Mouse (Mus musculus): ENCODE data around the gene Dbx1. TPM values are rescaled to one million over a fixed set of nuclear protein-coding genes. Genes with fewer than 3 reads are reported as not detected.

Dbx1 gene
- polyA plus RNA-seq, 1 experiment from 2014 or later: not detected

GRCm38 (mm10) chr7:49604965-49605795 is 31.5 kb downstream of the Dbx1 start:
- no peaks in the 10 kb centered on the region for H3K27me3 ChIP-seq (replicated peaks; ENCODE audit: control insufficient read depth, insufficient read depth, low read length)
- DNase-seq (ENCODE audit: low spot score): no peak
- no peaks in the 10 kb centered on the region; the same call in 1 of the 2 replicates for H3K36me3 ChIP-seq (ENCODE audit: control insufficient read depth, insufficient read depth, low read length)

DNA sequence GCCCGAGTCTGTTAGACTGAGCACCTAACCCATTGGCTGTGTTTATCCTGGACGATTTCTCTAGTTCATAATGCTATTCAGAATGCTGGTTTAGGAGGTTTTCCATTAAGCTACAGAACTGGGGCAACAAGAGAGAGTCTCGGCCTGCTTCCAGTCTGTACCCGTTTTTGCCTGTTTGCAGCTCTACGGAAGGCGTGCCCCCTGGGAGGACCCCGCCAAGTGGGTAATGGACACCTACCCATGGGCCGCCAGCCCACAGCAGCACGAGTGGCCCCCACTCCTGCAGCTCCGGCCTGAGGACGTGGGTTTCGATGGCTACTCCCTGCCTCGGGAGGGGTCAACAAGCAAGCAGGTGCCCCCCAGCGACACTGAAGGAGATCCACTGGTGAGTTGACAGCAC is 32.4 kb downstream of the Dbx1 start:
- no peak overlapping the region for H3K4me3 ChIP-seq (ENCODE audit: low read depth, low read length)
- ATAC-seq (replicated peaks; ENCODE audit: low FRiP score): no peak
- no peaks in the 10 kb centered on the region for H3K27me3 ChIP-seq (replicated peaks; ENCODE audit: control insufficient read depth, insufficient read depth, low read length)
- no peak overlapping the region for H3K9ac ChIP-seq (ENCODE audit: low read depth, low read length)
- 88% methylated on average over 14 of the region's 14 CpGs for WGBS
- no peak overlapping the region for H3K4me2 ChIP-seq
- DNase-seq (ENCODE audit: low spot score): no peak
- H3K36me3 ChIP-seq (ENCODE audit: control insufficient read depth, insufficient read depth, low read length): no peaks in the 10 kb centered on the region; the same call in 1 of the 2 replicates
- H3K4me1 ChIP-seq (replicated peaks; ENCODE audit: control insufficient read depth, insufficient read depth, low read length): no peaks in the 10 kb centered on the region
- no peaks in the 10 kb centered on the region for H3K9me3 ChIP-seq (ENCODE audit: control insufficient read depth, low read length)
- no peak overlapping the region for H3K27ac ChIP-seq (ENCODE audit: low read depth, low read length)

More at GRCm38 (mm10) chr7:49604965-49605795, 31.5 kb downstream of the Dbx1 start:
- Histone ChIP-seq H3K4me1 (replicated peaks; ENCODE audit: control insufficient read depth, insufficient read depth, low read length) (no peaks in the 10 kb centered on the region), H3K9ac (ENCODE audit: low read depth, low read length) (no peak overlapping the region), H3K27ac (ENCODE audit: low read depth, low read length) (no peak overlapping the region), H3K4me2 (no peak overlapping the region), H3K4me3 (ENCODE audit: low read depth, low read length) (no peak overlapping the region), H3K9me3 (ENCODE audit: control insufficient read depth, low read length) (no peaks in the 10 kb centered on the region)
- WGBS: 79% methylated on average over 15 of the region's 15 CpGs
- no peak for ATAC-seq (replicated peaks; ENCODE audit: low FRiP score)

- Histone ChIP-seq H3K4me1 (replicated peaks; ENCODE audit: control insufficient read depth, insufficient read depth, low read length) (no peaks in the 10 kb centered on the region), H3K27me3 (replicated peaks; ENCODE audit: control insufficient read depth, insufficient read depth, low read length) (no peaks in the 10 kb centered on the region), H3K4me3 (ENCODE audit: low read depth, low read length) (no peak overlapping the region), H3K36me3 (ENCODE audit: control insufficient read depth, insufficient read depth, low read length) (peaks cover 6% of the 10 kb centered on the region; the same call in 1 of the 2 replicates), H3K9ac (ENCODE audit: low read depth, low read length) (no peak overlapping the region), H3K27ac (ENCODE audit: low read depth, low read length) (no peak overlapping the region), H3K4me2 (no peak overlapping the region), H3K9me3 (ENCODE audit: control insufficient read depth, low read length) (no peaks in the 10 kb centered on the region)
- ATAC-seq (replicated peaks; ENCODE audit: low FRiP score) (no peak), DNase-seq (ENCODE audit: low spot score) (peak; percentile 47)
- WGBS: 35% methylated on average over 13 of the region's 13 CpGs
Observed at GRCm38 (mm10) chr7:49601191-49601975, 35.3 kb downstream of the Dbx1 start.

DNA sequence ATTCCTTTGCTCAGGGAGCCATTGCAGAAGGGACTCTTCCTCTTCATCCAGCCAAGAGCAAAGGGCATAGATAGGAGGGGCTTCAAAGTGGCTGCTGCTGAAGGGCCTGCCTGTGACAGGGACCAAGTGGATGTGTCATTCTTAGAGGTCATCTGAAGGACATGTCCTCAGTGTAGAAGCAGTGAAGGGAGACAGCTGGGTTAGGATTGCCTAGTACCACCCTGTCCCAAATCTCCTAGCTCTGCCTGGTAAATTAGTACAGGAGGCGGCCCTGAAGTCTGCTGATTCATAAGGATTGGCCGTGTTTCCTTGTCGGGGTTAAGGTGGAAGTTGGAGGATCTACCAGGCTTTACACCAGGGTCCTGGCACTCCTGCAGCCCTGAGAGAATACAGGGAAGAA is 36.7 kb downstream of the Dbx1 start:
- no peaks in the 10 kb centered on the region for H3K27me3 ChIP-seq (replicated peaks; ENCODE audit: control insufficient read depth, insufficient read depth, low read length)
- no peaks in the 10 kb centered on the region for H3K4me1 ChIP-seq (replicated peaks; ENCODE audit: control insufficient read depth, insufficient read depth, low read length)
- no peak overlapping the region for H3K4me3 ChIP-seq (ENCODE audit: low read depth, low read length)
- H3K9me3 ChIP-seq (ENCODE audit: control insufficient read depth, low read length): no peaks in the 10 kb centered on the region
- no peak for ATAC-seq (replicated peaks; ENCODE audit: low FRiP score)
- 81% methylated on average over 3 of the region's 3 CpGs for WGBS
- no peak overlapping the region for H3K27ac ChIP-seq (ENCODE audit: low read depth, low read length)
- no peak overlapping the region for H3K9ac ChIP-seq (ENCODE audit: low read depth, low read length)
- H3K4me2 ChIP-seq: no peak overlapping the region
- no peak for DNase-seq (ENCODE audit: low spot score)
- peaks cover 6% of the 10 kb centered on the region; the same call in 1 of the 2 replicates for H3K36me3 ChIP-seq (ENCODE audit: control insufficient read depth, insufficient read depth, low read length)

GRCm38 (mm10) chr7:49598225-49598624 is 38.4 kb downstream of the Dbx1 start:
- no peak for DNase-seq (ENCODE audit: low spot score)
- peaks cover 9% of the 10 kb centered on the region; the same call in 1 of the 2 replicates for H3K36me3 ChIP-seq (ENCODE audit: control insufficient read depth, insufficient read depth, low read length)
- H3K4me1 ChIP-seq (replicated peaks; ENCODE audit: control insufficient read depth, insufficient read depth, low read length): no peaks in the 10 kb centered on the region
- H3K27ac ChIP-seq (ENCODE audit: low read depth, low read length): no peak overlapping the region
- H3K9me3 ChIP-seq (ENCODE audit: control insufficient read depth, low read length): no peaks in the 10 kb centered on the region
- H3K4me2 ChIP-seq: no peak overlapping the region
- no peak overlapping the region for H3K9ac ChIP-seq (ENCODE audit: low read depth, low read length)
- ATAC-seq (replicated peaks; ENCODE audit: low FRiP score): no peak
- WGBS: 90% methylated on average over 13 of the region's 13 CpGs
- no peak overlapping the region for H3K4me3 ChIP-seq (ENCODE audit: low read depth, low read length)
- no peaks in the 10 kb centered on the region for H3K27me3 ChIP-seq (replicated peaks; ENCODE audit: control insufficient read depth, insufficient read depth, low read length)

GRCm38 (mm10) chr7:49597776-49598175 is 38.9 kb downstream of the Dbx1 start:
- Histone ChIP-seq H3K4me2 (no peak overlapping the region), H3K4me1 (replicated peaks; ENCODE audit: control insufficient read depth, insufficient read depth, low read length) (no peaks in the 10 kb centered on the region), H3K9ac (ENCODE audit: low read depth, low read length) (no peak overlapping the region), H3K4me3 (ENCODE audit: low read depth, low read length) (no peak overlapping the region), H3K27ac (ENCODE audit: low read depth, low read length) (no peak overlapping the region), H3K36me3 (ENCODE audit: control insufficient read depth, insufficient read depth, low read length) (peaks cover 9% of the 10 kb centered on the region; the same call in 1 of the 2 replicates), H3K9me3 (ENCODE audit: control insufficient read depth, low read length) (no peaks in the 10 kb centered on the region), H3K27me3 (replicated peaks; ENCODE audit: control insufficient read depth, insufficient read depth, low read length) (no peaks in the 10 kb centered on the region)
- no peak for DNase-seq (ENCODE audit: low spot score)
- ATAC-seq (replicated peaks; ENCODE audit: low FRiP score): no peak
- WGBS: 85% methylated on average over 3 of the region's 3 CpGs

- DNase-seq (ENCODE audit: low spot score) (no peak), ATAC-seq (replicated peaks; ENCODE audit: low FRiP score) (no peak)
- H3K4me2 ChIP-seq: no peak overlapping the region
- peaks cover 7% of the 10 kb centered on the region; the same call in 1 of the 2 replicates for H3K36me3 ChIP-seq (ENCODE audit: control insufficient read depth, insufficient read depth, low read length)
- no peak overlapping the region for H3K27ac ChIP-seq (ENCODE audit: low read depth, low read length)
- WGBS: 87% methylated on average over 8 of the region's 8 CpGs
- no peaks in the 10 kb centered on the region for H3K9me3 ChIP-seq (ENCODE audit: control insufficient read depth, low read length)
- H3K4me3 ChIP-seq (ENCODE audit: low read depth, low read length): no peak overlapping the region
- no peaks in the 10 kb centered on the region for H3K4me1 ChIP-seq (replicated peaks; ENCODE audit: control insufficient read depth, insufficient read depth, low read length)
- no peaks in the 10 kb centered on the region for H3K27me3 ChIP-seq (replicated peaks; ENCODE audit: control insufficient read depth, insufficient read depth, low read length)
- no peak overlapping the region for H3K9ac ChIP-seq (ENCODE audit: low read depth, low read length)
Observed at GRCm38 (mm10) chr7:49589635-49590034, 47.0 kb downstream of the Dbx1 start.

GRCm38 (mm10) chr7:49586530-49587120 is 50.0 kb downstream of the Dbx1 start:
- no peaks in the 10 kb centered on the region for H3K9me3 ChIP-seq (ENCODE audit: control insufficient read depth, low read length)
- no peak for ATAC-seq (replicated peaks; ENCODE audit: low FRiP score)
- no peak for DNase-seq (ENCODE audit: low spot score)
- no peak overlapping the region for H3K27ac ChIP-seq (ENCODE audit: low read depth, low read length)
- no peak overlapping the region for H3K9ac ChIP-seq (ENCODE audit: low read depth, low read length)
- whole genome bisulfite sequencing: 84% methylated on average over 5 of the region's 5 CpGs
- H3K4me1 ChIP-seq (replicated peaks; ENCODE audit: control insufficient read depth, insufficient read depth, low read length): no peaks in the 10 kb centered on the region
- H3K27me3 ChIP-seq (replicated peaks; ENCODE audit: control insufficient read depth, insufficient read depth, low read length): no peaks in the 10 kb centered on the region
- no peak overlapping the region for H3K4me3 ChIP-seq (ENCODE audit: low read depth, low read length)
- no peak overlapping the region for H3K4me2 ChIP-seq
- peaks cover 2% of the 10 kb centered on the region; the same call in 1 of the 2 replicates for H3K36me3 ChIP-seq (ENCODE audit: control insufficient read depth, insufficient read depth, low read length)

Data from liver, embryonic 11.5 days (tissue).